Mouse (Mus musculus): ENCODE measurements at regions not wholly inside any gene's neighbourhood (a gene's known extent, or its start where the extent isn't known, plus 50 kb on each side); places are given as distances from the start of the nearest gene placed in this dataset.
A peak's percentile ranks its signal among the peaks of the same experiment; 100 is the strongest.

DNA sequence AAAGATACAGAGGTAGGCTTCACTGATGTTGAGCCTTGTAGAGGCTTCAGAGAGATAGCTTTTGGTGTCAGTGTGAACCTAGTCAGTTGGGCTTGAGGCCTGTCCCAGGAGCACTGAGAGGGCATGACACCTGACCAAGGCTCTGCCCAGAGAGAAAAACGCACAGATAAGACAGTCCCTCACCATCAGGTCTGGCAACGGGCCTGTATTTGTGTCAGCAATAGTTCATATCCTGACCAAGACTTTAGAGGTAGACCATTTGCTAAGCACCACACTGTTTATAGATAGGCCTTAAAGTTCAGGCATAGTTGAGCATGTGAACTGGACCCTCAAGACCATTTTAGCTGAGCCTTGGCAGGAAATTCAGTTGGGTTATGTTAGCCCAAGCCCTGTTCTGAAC, 60.4 kb upstream of the C2cd4b start:
- no peak for DNase-seq (ENCODE audit: extremely low spot score)

DNA sequence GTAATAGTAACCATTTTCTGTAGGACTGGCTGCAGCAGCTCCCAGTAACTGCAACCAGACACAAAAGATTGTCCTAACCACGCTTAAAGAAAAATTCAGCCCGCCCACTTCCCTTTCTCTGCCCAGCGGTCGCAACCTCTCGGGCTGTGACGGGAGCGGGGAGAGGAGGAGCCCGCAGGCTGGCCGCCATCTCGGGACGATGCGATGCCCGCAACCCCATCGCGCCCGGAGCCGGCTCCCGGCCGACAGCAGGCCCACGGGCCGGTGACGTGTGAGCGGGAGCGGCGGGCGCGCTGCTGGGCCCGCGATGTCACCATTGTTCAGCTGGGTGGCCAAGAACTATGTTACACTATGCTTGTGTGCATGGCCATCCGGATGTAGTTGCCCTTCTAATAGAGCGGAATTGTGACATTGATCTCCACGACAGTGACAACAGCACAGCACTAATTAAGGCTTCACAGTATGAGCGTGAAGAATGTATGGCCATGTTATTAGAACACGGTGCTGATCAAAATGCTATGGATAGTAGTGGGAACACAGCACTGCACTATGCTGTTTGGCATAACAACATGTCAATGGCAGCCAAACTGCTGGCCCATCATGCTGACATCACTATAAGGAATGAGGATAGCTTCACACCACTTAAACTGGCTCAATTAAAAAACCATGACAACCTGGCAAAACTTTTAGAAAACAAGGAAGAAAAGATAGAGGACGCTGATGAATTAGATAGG, 59.2 kb upstream of the C2cd4b start:
- peak; percentile 57 for DNase-seq (ENCODE audit: extremely low spot score)

GRCm38 (mm10) chr9:67708246-67708960, 50.8 kb upstream of the C2cd4b start:
- no peak for DNase-seq (ENCODE audit: extremely low spot score)
